Mouse (Mus musculus) thymus, postnatal 14 days (tissue): ENCODE measurements at regions not wholly inside any gene's neighbourhood (a gene's known extent, or its start where the extent isn't known, plus 50 kb on each side); places are given as distances from the start of the nearest gene placed in this dataset.

Experiments
- DNase-seq: peaks from one replicate; pipeline ENCODE4 v3.0.0; 2021

DNA sequence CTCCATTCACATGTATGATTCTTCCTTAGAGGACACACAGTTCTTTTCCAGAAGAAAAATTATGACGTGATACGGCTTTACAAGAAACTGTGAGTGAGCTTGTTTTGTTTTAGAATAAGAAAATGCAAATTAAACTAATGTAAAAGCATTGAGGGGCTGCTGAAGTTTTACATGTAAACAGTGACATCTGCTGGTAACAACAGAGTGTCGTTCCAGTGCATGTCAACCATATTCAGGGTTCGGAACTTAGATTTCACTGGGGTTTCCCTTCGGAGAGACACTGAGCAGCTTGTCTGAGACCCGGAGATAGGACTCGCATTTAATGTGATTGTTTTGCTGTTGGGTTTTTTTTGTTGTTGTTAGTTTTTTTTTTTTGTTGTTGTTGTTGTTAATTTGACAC, 148.4 kb upstream of the Ube3a start:
- peak; percentile 3 for DNase-seq
